Mouse (Mus musculus) urinary bladder, postnatal 36 days (tissue): ENCODE results near the gene Maf.
A peak's percentile ranks its signal among the peaks of the same experiment; 100 is the strongest.

Experiments used
- DNase-seq, 2 experiments: peaks; one replicate each; pipeline ENCODE4 v3.0.0; 2022; ENCODE audit warnings: low spot score in 2 of 2, mixed read lengths in 1 of 2

Maf gene

DNA sequence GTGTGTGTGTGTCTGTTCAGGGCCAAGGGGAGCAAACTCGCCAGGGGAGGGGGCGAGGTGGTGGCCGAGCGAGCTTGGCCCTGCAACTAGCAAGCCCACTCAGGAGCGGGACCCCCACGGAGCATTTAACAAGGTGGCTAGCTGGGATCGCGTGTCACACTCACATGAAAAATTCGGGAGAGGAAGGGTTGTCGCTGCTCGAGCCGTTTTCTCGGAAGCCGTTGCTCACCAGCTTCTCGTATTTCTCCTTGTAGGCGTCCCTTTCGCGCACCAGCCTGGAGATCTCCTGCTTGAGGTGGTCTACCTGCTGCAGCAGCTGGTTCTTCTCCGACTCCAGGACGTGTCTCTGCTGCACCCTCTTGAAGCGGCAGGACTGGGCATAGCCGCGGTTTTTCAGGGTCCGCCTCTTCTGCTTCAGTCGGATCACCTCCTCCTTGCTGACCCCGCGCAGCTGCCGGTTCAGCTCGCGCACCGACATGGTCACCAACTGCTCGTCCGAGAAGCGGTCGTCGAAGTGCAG, 1.9 kb downstream of the Maf start:
- peak; percentile 44 to 48 for DNase-seq

- DNase-seq, result no peak
Measured at GRCm38 (mm10) chr8:115703056-115703455, 4.5 kb downstream of the Maf start.

DNA sequence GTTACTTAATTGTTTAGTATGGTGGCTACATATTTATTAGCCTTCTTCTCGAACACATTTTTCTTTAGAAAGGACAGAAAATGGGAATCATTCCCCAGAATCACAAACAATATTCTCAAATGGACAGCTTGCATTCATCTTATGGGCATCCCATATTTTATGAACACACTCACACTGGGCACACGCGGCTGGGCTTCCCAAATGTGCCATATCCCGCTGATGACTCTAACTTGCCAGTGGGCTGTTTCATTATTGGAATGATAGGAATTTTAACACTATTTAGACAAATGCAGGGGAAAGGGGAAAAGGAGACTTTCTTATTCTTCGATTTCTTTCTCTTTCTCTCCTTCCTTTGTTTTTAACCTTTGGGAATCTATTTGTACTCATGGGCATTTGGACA, 6.6 kb downstream of the Maf start:
- DNase-seq, result no peak

DNA sequence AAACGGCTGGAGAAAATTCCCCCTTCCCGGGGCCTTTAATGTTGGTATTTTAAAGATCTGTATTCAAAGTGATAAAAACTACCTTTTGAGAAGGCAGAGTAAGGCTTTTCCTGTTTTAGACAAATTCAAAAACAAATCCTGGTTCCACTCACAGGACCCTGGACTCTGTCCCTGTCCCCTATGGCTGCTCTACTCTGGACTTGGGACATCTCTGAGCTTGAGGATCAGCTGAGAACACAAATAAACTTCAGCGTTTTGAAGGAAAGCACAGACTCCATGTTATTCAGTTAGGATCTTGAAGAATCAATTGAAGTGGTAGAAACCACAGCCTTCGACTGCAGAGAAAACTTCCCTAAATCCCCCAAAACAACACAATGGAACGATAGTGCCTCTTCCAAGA, 8.4 kb downstream of the Maf start:
- no peak for DNase-seq

DNA sequence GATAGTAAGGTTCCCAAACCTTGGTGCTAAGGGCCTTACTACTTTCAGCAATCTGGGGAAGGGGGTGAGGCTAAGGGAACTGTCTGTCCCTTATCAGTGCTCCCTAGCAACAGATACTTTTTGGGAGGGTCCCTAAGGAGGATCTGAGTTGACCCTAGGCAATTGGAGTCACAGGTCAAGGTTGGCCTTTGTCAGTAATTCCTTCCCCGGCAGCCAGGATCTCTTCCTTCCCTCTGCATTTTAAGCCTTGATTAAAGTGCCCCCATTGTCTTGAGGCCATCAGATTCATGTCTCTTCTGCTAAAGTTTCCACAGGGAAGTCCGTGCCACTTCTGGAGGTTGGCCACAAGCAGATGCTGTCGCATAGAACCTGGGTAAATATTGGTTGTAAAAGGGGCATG, 10.2 kb downstream of the Maf start:
- no peak for DNase-seq

GRCm38 (mm10) chr8:115696661-115697060, 10.9 kb downstream of the Maf start:
- DNase-seq, result no peak

GRCm38 (mm10) chr8:115687349-115687748, 20.2 kb downstream of the Maf start:
- DNase-seq, result no peak

DNA sequence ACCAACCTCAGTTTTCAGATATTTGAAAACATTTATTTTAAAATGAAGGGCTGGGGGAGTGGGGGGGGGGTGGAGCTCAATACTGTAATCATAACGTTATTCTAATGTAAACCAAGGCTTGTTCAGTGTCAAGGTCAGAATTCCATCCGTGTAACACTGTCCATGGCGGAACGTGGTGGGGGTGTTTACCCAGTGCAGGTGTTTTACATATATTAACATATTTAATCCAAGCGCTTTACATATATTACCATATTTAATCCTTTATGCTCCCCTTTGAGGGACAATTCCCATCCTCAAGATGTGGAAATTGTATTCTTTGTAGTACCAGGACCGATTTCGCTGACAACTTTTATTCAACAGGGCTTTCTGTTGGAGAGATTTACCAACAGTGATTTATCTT, 24.3 kb downstream of the Maf start:
- no peak for DNase-seq

GRCm38 (mm10) chr8:115679539-115679938, 28.1 kb downstream of the Maf start:
- DNase-seq, result no peak

DNA sequence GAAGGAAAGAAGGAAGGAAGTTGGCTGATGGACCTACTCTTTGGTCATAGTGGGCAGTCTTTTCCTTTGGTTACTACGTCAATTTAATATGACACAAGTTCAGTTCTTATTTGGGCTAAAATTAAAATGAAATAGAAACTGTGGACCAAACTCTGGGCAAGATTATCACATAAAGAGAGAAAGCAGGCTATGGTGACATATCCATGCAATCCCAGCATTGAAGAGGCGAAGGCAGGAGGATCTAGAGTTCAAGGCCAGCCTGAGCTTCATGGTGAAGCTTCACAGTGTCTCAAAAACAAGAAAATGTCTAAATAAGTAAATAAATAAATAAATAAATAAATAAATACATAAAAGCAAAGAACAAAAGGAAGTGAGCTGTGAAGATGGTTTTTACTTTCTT, 42.7 kb downstream of the Maf start:
- no peak for DNase-seq

DNA sequence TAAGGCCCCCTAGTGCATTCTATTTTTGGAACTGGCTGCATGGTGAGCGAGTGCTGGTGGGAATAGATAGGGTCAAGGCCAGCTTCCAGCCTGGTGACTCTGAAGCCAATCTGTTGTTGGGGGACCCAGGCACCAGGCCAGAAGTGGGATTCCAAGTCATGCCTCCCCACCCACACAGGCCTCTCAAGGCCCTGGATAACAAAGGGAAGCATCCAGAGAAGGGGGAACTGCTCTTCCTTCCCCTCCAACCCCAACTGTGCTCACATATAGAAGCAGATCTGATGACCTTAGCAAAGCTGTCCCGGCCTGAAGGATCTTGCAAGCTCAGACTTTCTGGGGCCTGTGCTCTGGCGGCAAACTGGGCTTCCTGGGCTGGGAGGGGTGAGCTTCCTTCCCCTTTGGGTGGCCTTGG, 57.5 kb downstream of the Maf start:
- DNase-seq, result no peak

DNA sequence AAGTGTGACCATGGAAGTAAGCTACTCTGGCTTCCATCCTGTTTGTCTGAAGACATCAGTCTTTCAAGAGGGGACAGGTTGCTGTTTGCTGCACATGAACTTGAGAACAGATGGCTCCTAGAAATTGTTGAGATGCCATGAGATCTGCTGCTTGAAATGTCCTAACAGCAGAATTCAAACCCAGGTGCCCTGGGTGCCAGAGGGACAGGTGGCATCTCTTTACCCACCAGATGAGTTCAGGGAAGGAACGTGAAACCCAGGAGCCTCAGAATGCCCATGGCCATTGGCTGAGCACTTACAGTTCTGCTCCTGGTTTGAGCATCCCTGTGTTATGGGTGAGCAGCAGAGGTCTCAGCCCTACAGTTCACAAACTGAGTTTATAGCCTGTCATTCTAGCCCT, 62.5 kb downstream of the Maf start:
- DNase-seq, result no peak

DNA sequence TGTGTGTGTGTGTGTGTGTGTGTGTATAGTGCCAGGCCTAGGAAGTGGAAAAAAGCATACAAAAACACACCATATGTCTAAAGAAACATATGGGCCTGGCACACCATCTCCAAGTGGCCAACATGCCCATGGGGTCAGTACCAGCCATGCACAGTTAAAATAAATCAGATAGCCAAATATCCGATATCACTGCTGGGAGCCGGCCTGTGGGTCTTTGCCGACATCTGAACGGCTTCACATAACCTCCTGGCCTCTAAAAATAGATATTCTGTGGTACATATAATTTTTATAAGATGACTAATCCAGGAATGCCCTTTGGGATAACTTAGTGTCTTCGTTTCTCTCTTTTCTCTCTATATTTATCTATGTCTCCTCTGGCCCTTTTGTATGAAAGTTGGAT, 65.7 kb downstream of the Maf start:
- no peak for DNase-seq

DNA sequence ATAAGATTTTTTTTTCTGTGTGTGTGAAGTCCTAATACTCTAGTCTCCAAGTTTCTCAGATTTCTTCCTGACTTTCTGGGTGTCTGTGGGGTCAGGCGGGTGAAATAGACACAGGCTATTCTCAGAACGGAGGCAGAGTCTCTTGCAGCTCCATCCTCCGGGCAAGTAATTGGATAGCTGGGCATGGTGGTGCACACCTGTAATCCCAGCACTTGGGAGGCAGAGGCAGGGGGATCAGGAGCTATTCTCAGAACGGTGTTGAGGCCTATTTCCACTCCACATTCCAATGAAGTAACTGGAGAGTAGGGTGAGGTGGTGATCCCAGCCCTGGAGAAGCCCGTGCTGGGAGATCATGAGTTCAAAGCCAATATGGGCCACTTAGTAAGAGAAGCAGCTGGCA, 67.6 kb downstream of the Maf start:
- DNase-seq, result no peak

DNA sequence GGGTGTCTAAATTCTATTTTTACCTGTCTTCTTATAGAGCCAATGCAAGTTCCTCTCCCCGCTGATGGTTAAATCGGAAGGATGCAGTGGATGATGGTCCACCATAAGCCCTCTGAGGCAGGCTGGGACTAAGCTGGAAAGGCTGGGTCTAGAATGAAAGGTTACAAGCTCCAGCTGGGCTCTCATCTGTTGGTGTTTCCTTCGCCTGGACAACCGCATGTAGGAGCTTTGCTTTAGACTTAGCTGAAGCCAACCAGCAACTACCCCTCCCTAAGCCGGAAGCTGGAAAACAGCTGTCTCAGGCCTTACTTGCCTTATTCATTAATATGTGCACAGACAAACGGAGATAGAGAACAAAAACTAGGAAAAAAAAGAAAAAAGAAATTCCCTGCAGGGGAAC, 70.8 kb downstream of the Maf start:
- no peak for DNase-seq
